Mouse (Mus musculus) heart, adult 2 months (tissue): ENCODE measurements around the gene Arhgef10l. TPM values are rescaled to one million over a fixed set of nuclear protein-coding genes. Genes with fewer than 3 reads are reported as not detected.

ENCODE experiments used
- DNase-seq, 2 experiments: peaks; one replicate each; pipeline ENCODE4 v3.0.0; 2021
- H3K27ac ChIP-seq: fragments of 200-600 bp; 2 replicates; pipeline ENCODE4 v1.8.1; 2022
- H3K27me3 ChIP-seq: fragments of 200-500 bp; 2 replicates; pipeline ENCODE4 v1.6.1; 2012; ENCODE audit warnings: mild to moderate bottlenecking, low read length, inconsistent platforms, mixed read lengths; ENCODE audit not compliant: control insufficient read depth, insufficient read depth
- H3K36me3 ChIP-seq: fragments of 200-500 bp; 2 replicates; pipeline ENCODE4 v1.6.1; 2012; ENCODE audit warnings: low read length, inconsistent platforms; ENCODE audit not compliant: control insufficient read depth, insufficient read depth
- H3K4me1 ChIP-seq: fragments of 200-500 bp; 2 replicates; pipeline ENCODE4 v1.6.1; 2011; ENCODE audit warnings: low read length; ENCODE audit not compliant: control insufficient read depth, insufficient read depth
- H3K4me3 ChIP-seq: fragments of 200-600 bp; 2 replicates; pipeline ENCODE4 v1.8.1; 2022
- H3K79me2 ChIP-seq: fragments of 200-500 bp; replicated peaks from 2 replicates; pipeline ENCODE4 v1.6.1; 2012; ENCODE audit warnings: mild to moderate bottlenecking, inconsistent platforms, low read length, moderate library complexity, mixed read lengths; ENCODE audit not compliant: control insufficient read depth, insufficient read depth
- H3K9ac ChIP-seq: fragments of 200-500 bp; 2 replicates; pipeline ENCODE4 v1.6.1; 2012; ENCODE audit warnings: low read depth, mild to moderate bottlenecking, control low read depth, inconsistent platforms, low read length, mixed read lengths
- CTCF ChIP-seq: fragments of 200-600 bp; IDR thresholded peaks from 2 replicates; pipeline ENCODE4 v1.8.1; 2022; ENCODE audit warnings: antibody characterized with exemption, mild to moderate bottlenecking, moderate library complexity
- EP300 ChIP-seq: fragments of 200-500 bp; IDR thresholded peaks from 2 replicates; pipeline ENCODE4 v1.6.1; 2011; ENCODE audit warnings: low read depth, low read length, control low read depth; ENCODE audit not compliant: insufficient read depth
- POLR2A ChIP-seq: fragments of 200-500 bp; IDR thresholded peaks from 2 replicates; pipeline ENCODE4 v1.6.1; 2011; ENCODE audit warnings: mild to moderate bottlenecking, low read depth, low read length, control low read depth; ENCODE audit not compliant: insufficient read depth
- WGBS: fragments of 180-500 bp; shearing (Covaris S2); methylation state at CpG from one replicate; pipeline ENCODE4 v1.1.7; 2018; 5-methylcytosine and 5-hydroxymethylcytosine counted together
- intact Hi-C: fragments of 180-260 bp; cut with DNase I; formaldehyde crosslinking; loops from one replicate; pipeline ENCODE4 v1.15.1; 2025
- polyA plus RNA-seq: library from polyadenylated mRNA; depleted of rRNA; stranded (reverse); fragments of >200 nt; gene quantifications from 2 replicates; pipeline ENCODE4 v1.2.3, GENCODE M21; 2012
- total RNA-seq, 2 experiments: library from RNA; stranded (reverse); gene quantifications; 2 replicates each; pipeline ENCODE4 v1.2.3; 2021

Gene Arhgef10l
- total and polyA plus RNA-seq, 3 experiments: 54.7 to 74.4 (median 61.0) TPM

- DNase-seq: no peak
- Histone ChIP-seq H3K27ac (no peak overlapping the region), H3K79me2 (no peaks in the 10 kb centered on the region), H3K27me3 (no peaks in the 10 kb centered on the region), H3K36me3 (no peaks in the 10 kb centered on the region), H3K4me3 (no peak overlapping the region), H3K4me1 (peaks cover 6% of the 10 kb centered on the region; the same call in 1 of the 2 replicates), H3K9ac (no peak overlapping the region)
- intact Hi-C loops: no loop called here
- TF ChIP-seq POLR2A: no peak
- no peak for TF ChIP-seq CTCF
- TF ChIP-seq EP300: no peak
- 95% methylated on average over 5 of the region's 5 CpGs for WGBS
Measured at GRCm38 (mm10) chr4:140638591-140638990, 27.2 kb downstream of the Arhgef10l start.

GRCm38 (mm10) chr4:140637269-140637668 lies 28.5 kb downstream of the Arhgef10l start:
- no peak overlapping the region for H3K4me3 ChIP-seq
- intact Hi-C loops: no loop called here

GRCm38 (mm10) chr4:140636312-140636996 lies 29.4 kb downstream of the Arhgef10l start:
- H3K27ac ChIP-seq: no peak overlapping the region
- H3K4me1 ChIP-seq: peaks cover 6% of the 10 kb centered on the region
- no peaks in the 10 kb centered on the region for H3K79me2 ChIP-seq
- no peaks in the 10 kb centered on the region for H3K27me3 ChIP-seq
- TF ChIP-seq CTCF (no peak), POLR2A (no peak), EP300 (no peak)
- H3K36me3 ChIP-seq: no peaks in the 10 kb centered on the region
- no peak overlapping the region for H3K4me3 ChIP-seq
- H3K9ac ChIP-seq: no peak overlapping the region
- WGBS: 79% methylated on average over 5 of the region's 5 CpGs
- intact Hi-C loops: no loop called here
- DNase-seq: no peak

More at GRCm38 (mm10) chr4:140637269-140637668, 28.5 kb downstream of the Arhgef10l start:
- TF ChIP-seq POLR2A: no peak
- TF ChIP-seq CTCF: no peak
- TF ChIP-seq EP300: no peak
- H3K36me3 ChIP-seq: no peaks in the 10 kb centered on the region
- no peak overlapping the region for H3K9ac ChIP-seq
- H3K79me2 ChIP-seq: no peaks in the 10 kb centered on the region
- 71% methylated on average over 8 of the region's 8 CpGs for WGBS
- peaks cover 6% of the 10 kb centered on the region; the same call in 1 of the 2 replicates for H3K4me1 ChIP-seq
- no peak overlapping the region for H3K27ac ChIP-seq
- no peak for DNase-seq
- H3K27me3 ChIP-seq: no peaks in the 10 kb centered on the region

GRCm38 (mm10) chr4:140634861-140635388 lies 30.9 kb downstream of the Arhgef10l start:
- intact Hi-C loops: no loop called here
- peaks cover 16% of the 10 kb centered on the region for H3K4me1 ChIP-seq
- no peaks in the 10 kb centered on the region for H3K79me2 ChIP-seq
- H3K4me3 ChIP-seq: no peak overlapping the region
- H3K27ac ChIP-seq: peak overlapping the region; percentile 40
- TF ChIP-seq EP300: 0 out of 2 replicates have a peak, but pooled peaks have one; percentile 37
- TF ChIP-seq CTCF: no peak
- peak in 1 of 2 experiments; percentile 56 for DNase-seq
- no peaks in the 10 kb centered on the region for H3K27me3 ChIP-seq
- no peak overlapping the region for H3K9ac ChIP-seq
- WGBS: 42% methylated on average over 10 of the region's 10 CpGs
- H3K36me3 ChIP-seq: no peaks in the 10 kb centered on the region

- Histone ChIP-seq H3K27ac (peak overlapping the region; percentile 90), H3K79me2 (0 out of 2 replicates have a peak, but pooled peaks cover 1% of the 10 kb centered on the region), H3K4me1 (peaks cover 22% of the 10 kb centered on the region), H3K9ac (peak overlapping the region; percentile 41; the same call in 1 of the 2 replicates), H3K36me3 (no peaks in the 10 kb centered on the region), H3K27me3 (no peaks in the 10 kb centered on the region), H3K4me3 (0 out of 2 replicates have a peak overlapping the region, but pooled peaks have one; percentile 1)
- TF ChIP-seq EP300: no peak
- no peak for TF ChIP-seq POLR2A
- TF ChIP-seq CTCF: no peak
- 53% methylated on average over 6 of the region's 6 CpGs for WGBS
- intact Hi-C loops: no loop called here
- DNase-seq: no peak
Measured at GRCm38 (mm10) chr4:140631276-140631849, 34.4 kb downstream of the Arhgef10l start.

GRCm38 (mm10) chr4:140630651-140631241 lies 35.1 kb downstream of the Arhgef10l start:
- TF ChIP-seq CTCF (no peak), EP300 (0 out of 2 replicates have a peak, but pooled peaks have one; percentile 33), POLR2A (peak; percentile 62; the same call in 1 of the 2 replicates)
- Histone ChIP-seq H3K4me1 (peaks cover 26% of the 10 kb centered on the region), H3K79me2 (0 out of 2 replicates have a peak, but pooled peaks cover 1% of the 10 kb centered on the region), H3K27ac (peak overlapping the region; percentile 90), H3K27me3 (no peaks in the 10 kb centered on the region), H3K4me3 (0 out of 2 replicates have a peak overlapping the region, but pooled peaks have one; percentile 1), H3K9ac (peak overlapping the region; percentile 41), H3K36me3 (no peaks in the 10 kb centered on the region)
- peak; percentile 73 to 80 for DNase-seq
- 6% methylated on average over 15 of the region's 15 CpGs for WGBS
- intact Hi-C loops: no loop called here
